Mouse (Mus musculus): ENCODE results near the gene 1700023F06Rik. TPM values are rescaled to one million over a fixed set of nuclear protein-coding genes. Genes with fewer than 3 reads are reported as not detected.

Gene 1700023F06Rik
- 1 to 10 TPM; 1.4 to 3.1 (median 2.2) TPM for total RNA-seq (2022)

- DNase-seq (ENCODE audit: low spot score in 2 of 2): no peak
These were observed at the start of gene 1700023F06Rik for GRCm38 (mm10) chr11:103208458-103208857. Gene 1700023F06Rik (minus strand): TSS chr11:103208558.

DNA sequence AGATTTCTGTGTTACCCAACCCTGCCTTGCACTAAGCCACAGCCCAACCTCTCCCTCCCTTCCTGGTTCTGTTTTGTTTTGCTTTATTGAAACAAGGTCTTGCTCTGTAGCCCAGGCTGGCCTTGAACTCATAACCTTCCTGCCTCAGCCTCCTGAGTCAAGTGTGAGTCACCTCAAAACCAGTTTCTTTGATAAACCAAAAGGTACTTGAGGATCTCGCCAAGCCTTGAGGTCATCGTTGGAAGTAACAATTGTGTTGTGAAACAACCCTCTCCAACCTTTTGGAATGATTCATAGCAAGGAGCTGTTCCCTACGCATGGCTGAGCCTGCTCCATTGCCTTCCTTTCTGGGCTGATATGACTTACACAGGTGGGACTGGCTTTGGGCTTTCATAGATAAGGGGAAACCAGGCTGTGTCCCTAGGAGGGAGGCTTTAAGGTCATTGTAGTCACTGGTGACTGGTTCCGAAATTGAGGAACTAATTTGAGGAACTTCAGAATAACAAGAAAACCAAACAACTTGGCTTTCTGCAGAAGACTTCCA is 49.7 kb upstream of the 1700023F06Rik start:
- DNase-seq (ENCODE audit: low spot score in 2 of 2): no peak

DNA sequence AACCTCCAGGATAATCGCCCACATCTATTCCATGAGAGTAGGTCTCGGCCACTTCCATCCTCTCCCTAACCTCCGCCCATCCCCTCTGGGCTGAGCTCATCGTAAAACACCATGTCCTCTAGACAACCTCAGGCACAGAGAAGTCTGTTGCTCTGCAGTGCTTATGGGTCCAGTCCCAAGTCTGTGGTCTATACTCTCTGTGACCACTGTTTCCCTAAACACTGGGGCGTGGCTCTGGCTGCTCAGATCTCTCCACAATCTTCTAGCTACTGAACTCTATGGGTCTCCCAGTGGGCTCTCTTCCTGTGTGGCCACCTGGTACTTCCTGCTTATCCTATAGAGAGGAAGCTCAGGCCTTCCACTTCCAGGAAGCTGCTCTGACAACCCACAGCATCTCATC is 45.2 kb upstream of the 1700023F06Rik start:
- no peak for DNase-seq (ENCODE audit: low spot score in 2 of 2)

DNA sequence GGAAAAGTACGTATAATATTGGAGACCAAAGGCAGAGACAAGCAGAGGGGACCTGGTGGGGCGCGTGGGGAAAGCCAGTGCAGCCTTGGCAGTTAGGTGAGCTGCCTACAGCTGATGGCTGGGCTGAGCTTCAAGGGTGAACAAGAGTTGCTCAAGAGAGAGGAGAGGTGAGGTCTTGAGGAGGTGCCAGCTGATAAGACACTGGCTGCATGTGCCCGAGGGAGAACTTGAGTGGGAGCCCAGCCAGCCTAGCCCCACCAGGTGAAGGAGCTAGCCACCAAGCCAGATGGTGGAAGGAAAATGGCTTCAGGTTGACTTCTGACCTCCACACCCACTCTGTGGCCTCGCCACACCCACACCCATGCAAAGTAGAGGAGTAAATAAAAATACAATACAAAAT is 44.0 kb upstream of the 1700023F06Rik start:
- no peak for DNase-seq (ENCODE audit: low spot score in 2 of 2)

- DNase-seq (ENCODE audit: low spot score in 2 of 2): no peak
These were observed 42.0 kb upstream of the 1700023F06Rik start for GRCm38 (mm10) chr11:103250324-103250723.

- no peak for DNase-seq (ENCODE audit: low spot score in 2 of 2)
These were observed 41.2 kb upstream of the 1700023F06Rik start for GRCm38 (mm10) chr11:103249509-103249908.

- DNase-seq (ENCODE audit: low spot score in 2 of 2): no peak
These were observed 40.5 kb upstream of the 1700023F06Rik start for GRCm38 (mm10) chr11:103248837-103249236.

GRCm38 (mm10) chr11:103247504-103248177 is 39.3 kb upstream of the 1700023F06Rik start:
- DNase-seq (ENCODE audit: low spot score in 2 of 2): peak; percentile 65 to 76

GRCm38 (mm10) chr11:103246731-103247290 is 38.5 kb upstream of the 1700023F06Rik start:
- no peak for DNase-seq (ENCODE audit: low spot score in 2 of 2)

DNA sequence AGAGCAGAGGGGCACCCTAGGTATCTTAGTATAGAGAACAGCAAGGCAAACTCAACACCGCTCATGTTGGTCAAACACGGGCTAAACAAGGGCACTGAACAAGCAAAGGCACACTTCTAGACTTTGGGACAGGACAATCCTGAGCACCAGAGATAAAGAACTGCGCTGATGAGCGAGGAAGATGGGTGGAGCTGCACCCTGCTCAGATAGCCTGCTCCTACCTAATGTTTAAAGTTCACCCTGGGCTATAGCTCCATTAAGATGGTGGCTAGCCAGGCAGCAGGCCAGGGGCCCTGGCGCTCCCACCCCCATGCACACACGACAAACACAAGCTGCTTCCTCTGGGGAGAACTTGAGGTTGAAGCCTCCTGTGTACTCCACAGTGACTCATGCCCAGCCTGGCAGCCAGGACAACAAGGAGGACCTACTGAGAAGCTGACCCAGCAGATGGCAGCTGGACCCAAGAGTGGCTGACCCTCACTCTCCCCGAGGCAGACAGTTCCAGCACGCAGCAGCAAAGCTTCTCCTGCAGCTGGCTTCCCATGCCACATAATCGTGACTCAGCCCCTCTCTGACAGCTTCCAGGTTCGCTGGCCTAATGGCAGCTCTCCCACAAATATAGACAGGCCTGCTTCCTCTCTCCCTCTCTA is 37.8 kb upstream of the 1700023F06Rik start:
- peak in 1 of 2 experiments; percentile 47 for DNase-seq (ENCODE audit: low spot score in 2 of 2)

DNA sequence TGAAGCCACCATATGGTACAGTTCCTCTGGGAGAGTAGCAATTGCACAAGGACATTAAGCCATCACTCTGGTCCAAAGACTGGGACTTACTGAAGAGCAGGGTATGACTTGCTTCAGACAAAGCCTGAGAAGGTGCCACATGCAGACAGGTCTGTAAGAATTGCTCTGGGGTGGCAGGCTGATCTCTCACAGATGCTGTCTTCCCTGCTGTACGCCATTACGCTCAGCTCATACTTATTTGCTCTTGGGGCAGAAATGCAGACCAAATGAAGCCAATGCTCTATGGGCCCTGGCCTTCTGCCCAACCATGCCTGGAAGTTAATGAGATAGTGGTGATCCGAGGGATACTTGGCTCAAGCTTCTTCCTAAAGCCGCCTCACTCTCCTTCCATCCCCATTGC is 36.5 kb upstream of the 1700023F06Rik start:
- no peak for DNase-seq (ENCODE audit: low spot score in 2 of 2)

- DNase-seq (ENCODE audit: low spot score in 2 of 2): no peak
These were observed 32.4 kb upstream of the 1700023F06Rik start for GRCm38 (mm10) chr11:103240740-103241139.

GRCm38 (mm10) chr11:103237757-103238156 is 29.4 kb upstream of the 1700023F06Rik start:
- DNase-seq (ENCODE audit: low spot score in 2 of 2): no peak

DNA sequence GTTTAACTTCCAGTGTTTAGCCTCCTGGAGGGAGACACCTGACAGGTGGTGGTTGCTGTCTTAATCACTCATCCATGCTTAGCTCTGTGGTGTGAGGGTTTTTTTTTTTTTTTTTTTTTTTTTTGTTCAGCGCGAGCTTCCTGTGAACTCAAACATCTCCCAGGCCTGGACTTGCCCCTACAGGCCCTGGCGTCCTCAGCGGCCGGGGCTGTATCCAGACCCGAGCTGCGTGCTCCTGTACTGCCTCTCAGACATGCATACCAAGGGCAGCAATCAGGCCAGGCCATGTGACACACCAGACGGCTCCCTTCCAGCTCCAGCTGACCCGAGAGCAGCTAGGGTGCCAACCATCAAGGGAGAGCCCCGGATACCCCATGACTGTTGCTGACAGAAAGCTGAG is 28.5 kb upstream of the 1700023F06Rik start:
- DNase-seq (ENCODE audit: low spot score in 2 of 2): no peak

DNA sequence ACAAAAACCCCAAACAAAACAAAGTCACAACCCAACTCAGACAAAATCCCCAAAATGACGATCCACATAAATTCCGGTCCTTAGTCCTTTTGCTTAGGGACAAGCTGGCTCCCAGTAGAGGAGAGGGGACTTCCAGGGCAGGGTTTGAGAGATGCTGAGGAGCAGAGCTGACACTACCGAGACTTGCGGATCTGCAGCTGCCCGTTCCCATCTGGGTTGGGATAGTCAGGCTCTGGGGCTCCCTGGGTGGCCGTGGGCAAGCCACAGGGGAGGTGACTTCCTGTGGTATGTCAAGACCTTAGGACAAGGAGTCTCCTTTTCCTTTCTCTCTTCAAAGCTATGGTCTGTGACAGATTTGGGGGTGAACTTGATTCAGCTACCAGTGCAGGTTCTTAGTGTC is 28.1 kb upstream of the 1700023F06Rik start:
- no peak for DNase-seq (ENCODE audit: low spot score in 2 of 2)

GRCm38 (mm10) chr11:103235702-103236101 is 27.3 kb upstream of the 1700023F06Rik start:
- DNase-seq (ENCODE audit: low spot score in 2 of 2): no peak

- DNase-seq (ENCODE audit: low spot score in 2 of 2): no peak
These were observed 26.1 kb upstream of the 1700023F06Rik start for GRCm38 (mm10) chr11:103234447-103234846.

DNA sequence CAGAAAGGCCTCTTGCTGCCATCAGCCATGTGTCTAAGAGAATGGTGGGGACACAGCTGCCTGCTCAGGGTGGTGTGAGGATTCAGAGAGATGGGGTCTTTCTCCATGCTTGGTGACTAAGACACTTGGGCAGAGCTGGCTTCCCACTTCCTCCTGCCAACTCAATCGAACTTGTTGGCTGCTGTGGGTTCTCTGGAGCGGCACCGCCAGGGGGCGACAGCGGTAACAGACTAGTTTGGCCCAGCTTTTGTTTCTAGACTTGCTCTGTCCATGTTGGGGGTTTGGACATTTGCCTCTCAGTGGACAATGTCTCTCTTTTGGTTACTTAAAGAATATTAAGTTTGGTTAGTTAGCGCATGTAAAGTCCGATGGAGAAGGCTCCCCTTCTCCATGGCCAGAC is 24.6 kb upstream of the 1700023F06Rik start:
- peak; percentile 64 to 85 for DNase-seq (ENCODE audit: low spot score in 2 of 2)

DNA sequence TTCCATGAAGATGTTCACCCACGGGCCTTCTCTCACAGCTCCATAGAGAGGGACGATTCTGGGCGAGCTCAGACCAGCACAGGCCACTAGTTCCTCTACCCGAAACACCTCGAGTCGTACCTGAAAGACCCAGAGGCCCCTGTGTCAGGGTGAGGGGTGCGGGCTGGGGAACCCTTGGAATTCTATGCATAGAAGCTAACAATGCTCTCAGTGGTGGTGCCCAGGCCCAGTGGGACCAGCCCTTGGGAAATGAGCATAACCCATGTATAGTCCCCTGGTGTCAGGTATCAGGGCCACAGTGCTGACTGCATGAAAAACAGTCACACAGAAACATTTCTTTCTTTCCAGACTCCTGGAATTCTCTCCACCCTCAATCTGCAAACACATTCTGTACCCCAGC is 23.0 kb upstream of the 1700023F06Rik start:
- DNase-seq (ENCODE audit: low spot score in 2 of 2): no peak

- no peak for DNase-seq (ENCODE audit: low spot score in 2 of 2)
These were observed 22.3 kb upstream of the 1700023F06Rik start for GRCm38 (mm10) chr11:103230626-103231025.

DNA sequence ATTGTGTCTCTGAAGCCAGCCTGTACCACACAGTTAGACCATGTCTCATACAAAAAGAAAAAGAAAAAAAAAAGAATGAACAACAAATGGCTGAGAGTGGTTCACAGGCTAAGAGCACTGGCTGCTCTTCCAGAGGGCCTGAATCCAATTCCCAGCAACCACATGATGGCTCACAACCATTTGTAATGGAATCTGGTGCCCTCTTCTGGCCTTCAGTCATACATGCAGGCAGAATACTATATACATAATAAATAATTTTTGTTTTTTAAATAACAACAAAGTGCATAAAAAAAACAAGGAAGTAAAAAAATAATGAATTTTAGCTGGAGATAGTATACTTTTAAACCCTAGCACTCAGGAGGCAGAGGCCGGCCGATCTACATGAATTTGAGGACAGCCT is 21.2 kb upstream of the 1700023F06Rik start:
- no peak for DNase-seq (ENCODE audit: low spot score in 2 of 2)

DNA sequence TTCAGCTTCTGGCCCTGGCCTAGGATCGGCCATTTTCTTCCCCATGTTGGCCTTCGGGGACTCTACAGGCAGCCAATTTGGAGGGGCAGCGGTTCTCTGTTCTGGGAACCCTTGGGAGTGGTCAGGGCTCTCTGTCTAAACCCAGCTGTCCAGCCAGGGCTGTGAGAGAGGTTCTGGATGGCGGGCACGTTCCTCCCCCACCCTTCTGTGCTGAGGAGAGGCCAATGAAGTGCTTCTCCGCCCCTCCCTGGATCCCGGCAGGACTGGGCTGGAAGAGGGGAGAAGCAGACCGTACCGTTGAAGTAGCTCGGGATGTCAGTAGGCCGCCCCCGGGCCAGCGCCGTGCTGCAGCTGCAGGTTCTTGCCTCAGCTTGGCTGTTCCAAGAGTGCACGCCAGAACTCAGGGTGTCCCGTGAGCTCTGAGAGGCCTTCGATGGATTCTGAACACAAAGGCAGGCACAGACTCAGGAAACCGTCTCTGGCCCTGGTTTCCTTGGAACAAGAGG is 15.6 kb upstream of the 1700023F06Rik start:
- no peak for DNase-seq (ENCODE audit: low spot score in 2 of 2)

Measured in layer of hippocampus, adult 8-10 months (tissue).